ENCODE assay signal across 16 mouse cellular contexts in the genomic region with DNA sequence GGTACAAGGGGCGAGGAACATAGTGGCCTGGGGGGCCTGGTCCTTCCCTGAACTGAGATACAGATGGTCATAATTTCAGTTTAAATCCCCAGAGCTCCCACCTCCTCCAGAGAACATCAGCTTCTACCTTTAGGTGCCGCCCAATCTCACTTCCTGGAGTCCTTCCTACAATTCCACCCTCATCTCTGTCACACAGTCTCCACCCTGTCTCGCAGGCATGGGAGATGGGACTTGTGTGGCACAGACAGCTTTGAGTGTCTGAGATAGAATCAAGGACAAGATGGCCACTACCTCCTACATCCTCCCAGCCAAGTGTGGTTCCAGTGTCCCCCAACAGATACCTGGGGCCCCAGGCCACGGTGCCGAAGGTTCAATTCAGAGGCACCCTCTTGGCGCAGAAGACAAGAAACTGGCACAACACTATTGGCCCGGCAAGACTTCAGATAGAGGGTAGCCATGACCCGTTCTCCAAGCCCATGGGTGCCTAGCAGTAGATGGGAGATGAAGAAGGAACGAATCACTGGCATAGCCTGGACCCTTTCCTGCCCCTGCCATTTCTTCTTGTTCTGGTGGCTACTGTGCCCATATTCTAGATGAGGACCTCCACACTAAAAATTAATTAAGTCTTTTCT. TPM values are rescaled to one million over a fixed set of nuclear protein-coding genes. Genes with fewer than 3 reads are reported as not detected.
DNase-seq lines count a peak whose midpoint lies in the region; ATAC-seq lines count a peak whose summit lies in the region.
"Had no signal": no experiment of that assay in that cellular context is flagged by ENCODE, and none has a peak within 500 bp of the region (broad histone marks: within the 10 kb centered on the region; RNA-seq: fewer than 3 reads in every experiment).

No protein-coding gene starts in this region.

- WGBS in liver, embryonic 11.5 days, result 67% methylated on average over 9 of the region's 9 CpGs
- WGBS in hindbrain, embryonic 13.5 days, result 64% methylated on average over 9 of the region's 9 CpGs
- 72% methylated on average over 9 of the region's 9 CpGs for WGBS in neural tube, embryonic 13.5 days

- H3K4me3 ChIP-seq in liver, embryonic 11.5 days (ENCODE audit: low read depth, low read length), result no peak overlapping the region
- no peak overlapping the region for H3K4me3 ChIP-seq in hindbrain, embryonic 13.5 days
- no peak overlapping the region for H3K4me3 ChIP-seq in neural tube, embryonic 13.5 days

- H3K27ac ChIP-seq in liver, embryonic 11.5 days (ENCODE audit: low read depth, low read length), result no peak overlapping the region
- no peak overlapping the region; the same call in 1 of the 2 replicates for H3K27ac ChIP-seq in hindbrain, embryonic 13.5 days
- H3K27ac ChIP-seq in neural tube, embryonic 13.5 days (replicated peaks), result no peak overlapping the region

- peak; percentile 80 for DNase-seq in heart, adult 11 months
- no peak for DNase-seq in heart, adult 9 months (ENCODE audit: low spot score in 2 of 2)
- no peak for DNase-seq in liver, embryonic 11.5 days (ENCODE audit: low spot score)
- no peak for DNase-seq in liver
- no peak for DNase-seq in gastrocnemius, adult 8-10 months (ENCODE audit: low spot score in 2 of 2)
- DNase-seq: adrenal gland, postnatal 14 days; cerebellum, adult 11-12 months; layer of hippocampus, postnatal 36 days; spleen, adult 18-20 months; thymus, postnatal 14 days had no signal

- no peak overlapping the region; the same call in 1 of the 2 replicates for H3K9ac ChIP-seq in liver, embryonic 11.5 days (ENCODE audit: low read depth, low read length)
- H3K9ac ChIP-seq in hindbrain, embryonic 13.5 days, result no peak overlapping the region
- no peak overlapping the region for H3K9ac ChIP-seq in neural tube, embryonic 13.5 days

- no peaks in the 10 kb centered on the region for H3K36me3 ChIP-seq in liver, embryonic 11.5 days (ENCODE audit: control insufficient read depth, insufficient read depth, low read length)
- H3K36me3 ChIP-seq in hindbrain, embryonic 13.5 days, result no peaks in the 10 kb centered on the region
- H3K36me3 ChIP-seq in neural tube, embryonic 13.5 days, result no peaks in the 10 kb centered on the region

- peak overlapping the region; percentile 60 for H3K4me2 ChIP-seq in liver, embryonic 11.5 days
- 0 out of 2 replicates have a peak overlapping the region, but pooled peaks have one; percentile 33 for H3K4me2 ChIP-seq in hindbrain, embryonic 13.5 days
- H3K4me2 ChIP-seq in neural tube, embryonic 13.5 days, result peak overlapping the region; percentile 1; the same call in 1 of the 2 replicates

- peaks cover 42% of the 10 kb centered on the region for H3K4me1 ChIP-seq in liver, embryonic 11.5 days (replicated peaks; ENCODE audit: control insufficient read depth, insufficient read depth, low read length)
- peaks cover 41% of the 10 kb centered on the region for H3K4me1 ChIP-seq in hindbrain, embryonic 13.5 days (replicated peaks)
- peaks cover 37% of the 10 kb centered on the region for H3K4me1 ChIP-seq in neural tube, embryonic 13.5 days (replicated peaks)

- no peaks in the 10 kb centered on the region for H3K27me3 ChIP-seq in liver, embryonic 11.5 days (replicated peaks; ENCODE audit: control insufficient read depth, insufficient read depth, low read length)
- H3K27me3 ChIP-seq in hindbrain, embryonic 13.5 days, result peaks cover 26% of the 10 kb centered on the region
- peaks cover 40% of the 10 kb centered on the region for H3K27me3 ChIP-seq in neural tube, embryonic 13.5 days
- H3K27me3 ChIP-seq: Patski had no signal

- H3K9me3 ChIP-seq in liver, embryonic 11.5 days (ENCODE audit: control insufficient read depth, low read length), result no peaks in the 10 kb centered on the region
- no peaks in the 10 kb centered on the region for H3K9me3 ChIP-seq in hindbrain, embryonic 13.5 days
- H3K9me3 ChIP-seq in neural tube, embryonic 13.5 days, result no peaks in the 10 kb centered on the region

- ATAC-seq in liver, embryonic 11.5 days (replicated peaks; ENCODE audit: low FRiP score), result no peak
- no peak for ATAC-seq in hindbrain, embryonic 13.5 days (ENCODE audit: low FRiP score)
- ATAC-seq in neural tube, embryonic 13.5 days (ENCODE audit: low read depth), result no peak
- no peak for ATAC-seq in megakaryocyte-erythroid progenitor cell, adult 5-6 weeks (replicated peaks; ENCODE audit: low FRiP score, low TSS enrichment, poor library complexity, severe bottlenecking)
- ATAC-seq: Patski had no signal

RNA-seq across cellular contexts. Expression of a gene that starts 1.5 kb away (rescaled TPM):
- not detected in 2 replicates for polyA plus RNA-seq in liver, embryonic 11.5 days (2014; fragmentation: Nextera tagmentation; extraction: Ambion mirVana)
- 0.75 and 1.3 TPM in 2 replicates for polyA plus RNA-seq in hindbrain, embryonic 13.5 days (2015; fragmentation: Nextera tagmentation; extraction: Ambion mirVana)
- 0.35 and 0.56 TPM in 2 replicates for polyA plus RNA-seq in neural tube, embryonic 13.5 days (2015; fragmentation: Nextera tagmentation; extraction: Ambion mirVana)
- total RNA-seq in gastrocnemius, adult 8-10 months (2022), result 1 to 10 TPM in 3 of 4 experiments, under 1 TPM in 1; 0.85 to 1.9 (median 1.8) TPM
- total RNA-seq in megakaryocyte-erythroid progenitor cell, adult 5-6 weeks (2014; fragmentation: Nextera tagmentation), result not detected in 2 replicates
- 0.05 TPM in 1 of 2 replicates, not detected in the other for total RNA-seq in megakaryocyte-erythroid progenitor cell, adult 5-6 weeks (2017)
- total RNA-seq: liver, adult 2 months had no signal
- polyA plus RNA-seq: embryonic facial prominence, embryonic 11.5 days; liver, adult 2 months had no signal

RNA-seq across cellular contexts. Expression of a gene that starts 2.2 kb away (rescaled TPM):
- polyA plus RNA-seq in liver, embryonic 11.5 days (2014; fragmentation: Nextera tagmentation; extraction: Ambion mirVana), result 0.06 and 0.07 TPM in 2 replicates
- 1.9 and 2.1 TPM in 2 replicates for polyA plus RNA-seq in hindbrain, embryonic 13.5 days (2015; fragmentation: Nextera tagmentation; extraction: Ambion mirVana)
- polyA plus RNA-seq in neural tube, embryonic 13.5 days (2015; fragmentation: Nextera tagmentation; extraction: Ambion mirVana), result 1.2 and 1.6 TPM in 2 replicates
- 10 to 100 TPM in 3 of 4 experiments, 1 to 10 TPM in 1; 9.0 to 12.5 (median 11.3) TPM for total RNA-seq in gastrocnemius, adult 8-10 months (2022)
- not detected in 2 replicates for total RNA-seq in megakaryocyte-erythroid progenitor cell, adult 5-6 weeks (2014; fragmentation: Nextera tagmentation)
- not detected in 2 replicates for total RNA-seq in megakaryocyte-erythroid progenitor cell, adult 5-6 weeks (2017)
- polyA plus RNA-seq: liver, adult 2 months had no signal

RNA-seq across cellular contexts. Expression of a gene that starts 23.5 kb away (rescaled TPM):
- 2.0 and 2.1 TPM in 2 replicates for polyA plus RNA-seq in liver, embryonic 11.5 days (2014; fragmentation: Nextera tagmentation; extraction: Ambion mirVana)
- polyA plus RNA-seq in hindbrain, embryonic 13.5 days (2015; fragmentation: Nextera tagmentation; extraction: Ambion mirVana), result 20.2 and 21.0 TPM in 2 replicates
- 16.4 and 20.1 TPM in 2 replicates for polyA plus RNA-seq in neural tube, embryonic 13.5 days (2015; fragmentation: Nextera tagmentation; extraction: Ambion mirVana)
- total RNA-seq in gastrocnemius, adult 8-10 months (2022), result under 1 TPM in 2 of 4 experiments, not detected in 2; 0.19 to 0.40 TPM
- total RNA-seq in megakaryocyte-erythroid progenitor cell, adult 5-6 weeks (2014; fragmentation: Nextera tagmentation), result 10.8 and 13.9 TPM in 2 replicates
- total RNA-seq in megakaryocyte-erythroid progenitor cell, adult 5-6 weeks (2017), result 5.2 and 7.6 TPM in 2 replicates

RNA-seq across cellular contexts. Expression of a gene that starts 28.6 kb away (rescaled TPM):
- polyA plus RNA-seq in liver, embryonic 11.5 days (2014; fragmentation: Nextera tagmentation; extraction: Ambion mirVana), result 45.1 and 46.5 TPM in 2 replicates
- 68.2 and 69.0 TPM in 2 replicates for polyA plus RNA-seq in hindbrain, embryonic 13.5 days (2015; fragmentation: Nextera tagmentation; extraction: Ambion mirVana)
- 67.8 and 69.9 TPM in 2 replicates for polyA plus RNA-seq in neural tube, embryonic 13.5 days (2015; fragmentation: Nextera tagmentation; extraction: Ambion mirVana)
- total RNA-seq in gastrocnemius, adult 8-10 months (2022), result 10 to 100 TPM; 13.7 to 16.0 (median 15.1) TPM
- total RNA-seq in megakaryocyte-erythroid progenitor cell, adult 5-6 weeks (2014; fragmentation: Nextera tagmentation), result 18.2 and 27.1 TPM in 2 replicates
- 23.3 and 45.1 TPM in 2 replicates for total RNA-seq in megakaryocyte-erythroid progenitor cell, adult 5-6 weeks (2017)

RNA-seq across cellular contexts. Expression of a gene that starts 51.0 kb away (rescaled TPM):
- polyA plus RNA-seq in liver, embryonic 11.5 days (2014; fragmentation: Nextera tagmentation; extraction: Ambion mirVana), result 50.2 and 54.8 TPM in 2 replicates
- 133 TPM in 2 replicates for polyA plus RNA-seq in hindbrain, embryonic 13.5 days (2015; fragmentation: Nextera tagmentation; extraction: Ambion mirVana)
- polyA plus RNA-seq in neural tube, embryonic 13.5 days (2015; fragmentation: Nextera tagmentation; extraction: Ambion mirVana), result 108 and 134 TPM in 2 replicates
- total RNA-seq in gastrocnemius, adult 8-10 months (2022), result 10 to 100 TPM; 20.3 to 26.1 (median 23.5) TPM
- 71.8 and 72.1 TPM in 2 replicates for total RNA-seq in megakaryocyte-erythroid progenitor cell, adult 5-6 weeks (2014; fragmentation: Nextera tagmentation)
- 50.4 and 55.4 TPM in 2 replicates for total RNA-seq in megakaryocyte-erythroid progenitor cell, adult 5-6 weeks (2017)

Comparison
In these comparisons a context has a peak if more than half of its experiments do, and no peak if none do; other contexts are left out.
1. H3K4me2 ChIP-seq: peak in every context shown above with its lines; median percentile 60 in liver, embryonic 11.5 days; 33 in hindbrain, embryonic 13.5 days; 1 in neural tube, embryonic 13.5 days.